Mouse (Mus musculus): ENCODE measurements at regions not wholly inside any gene's neighbourhood (a gene's known extent, or its start where the extent isn't known, plus 50 kb on each side); places are given as distances from the start of the nearest gene placed in this dataset.
"Not testable (repeated sequence)": the region's sequence is repeated elsewhere in the genome, so short reads cannot be mapped to it uniquely, and the experiment has no call there.

GRCm38 (mm10) chr12:46232359-46232758 is 586.4 kb downstream of the Nova1 start:
- ATAC-seq (ENCODE audit: insufficient number of reproducible peaks, low FRiP score, low TSS enrichment, low read depth): no peak

GRCm38 (mm10) chr12:46215328-46215727 is 603.4 kb downstream of the Nova1 start:
- WGBS: 57% methylated on average over 1 of the region's 1 CpGs
- not testable (repeated sequence) for H3K4me1 ChIP-seq; H3K9me3 ChIP-seq (replicated peaks); H3K27me3 ChIP-seq; H3K27ac ChIP-seq (replicated peaks); H3K36me3 ChIP-seq; H3K9ac ChIP-seq; H3K4me3 ChIP-seq (replicated peaks); H3K4me2 ChIP-seq (replicated peaks); ATAC-seq (ENCODE audit: insufficient number of reproducible peaks, low FRiP score, low TSS enrichment, low read depth)

More at GRCm38 (mm10) chr12:46232359-46232758, 586.4 kb downstream of the Nova1 start:
- Histone ChIP-seq H3K36me3 (no peaks in the 10 kb centered on the region), H3K4me1 (no peaks in the 10 kb centered on the region), H3K27me3 (no peaks in the 10 kb centered on the region), H3K27ac (replicated peaks) (no peak overlapping the region), H3K9me3 (replicated peaks) (no peaks in the 10 kb centered on the region), H3K4me3 (replicated peaks) (no peak overlapping the region), H3K9ac (no peak overlapping the region), H3K4me2 (replicated peaks) (no peak overlapping the region)
- WGBS: 88% methylated on average over 4 of the region's 4 CpGs

GRCm38 (mm10) chr12:46199076-46199475 is 619.7 kb downstream of the Nova1 start:
- no peak for ATAC-seq (ENCODE audit: insufficient number of reproducible peaks, low FRiP score, low TSS enrichment, low read depth)
- no peaks in the 10 kb centered on the region for H3K27me3 ChIP-seq
- H3K9ac ChIP-seq: no peak overlapping the region
- H3K9me3 ChIP-seq (replicated peaks): no peaks in the 10 kb centered on the region
- no peaks in the 10 kb centered on the region for H3K4me1 ChIP-seq
- no peak overlapping the region for H3K4me2 ChIP-seq (replicated peaks)
- no peak overlapping the region for H3K4me3 ChIP-seq (replicated peaks)
- no peak overlapping the region for H3K27ac ChIP-seq (replicated peaks)
- no peaks in the 10 kb centered on the region for H3K36me3 ChIP-seq

GRCm38 (mm10) chr12:46197482-46198101 is 621.1 kb downstream of the Nova1 start:
- no peak overlapping the region for H3K27ac ChIP-seq (replicated peaks)
- no peaks in the 10 kb centered on the region for H3K4me1 ChIP-seq
- no peaks in the 10 kb centered on the region for H3K27me3 ChIP-seq
- WGBS: 45% methylated on average over 2 of the region's 2 CpGs
- H3K4me3 ChIP-seq (replicated peaks): no peak overlapping the region
- no peak overlapping the region for H3K4me2 ChIP-seq (replicated peaks)
- H3K36me3 ChIP-seq: no peaks in the 10 kb centered on the region
- ATAC-seq (ENCODE audit: insufficient number of reproducible peaks, low FRiP score, low TSS enrichment, low read depth): no peak
- H3K9ac ChIP-seq: no peak overlapping the region
- no peaks in the 10 kb centered on the region for H3K9me3 ChIP-seq (replicated peaks)

- Histone ChIP-seq H3K27me3 (no peaks in the 10 kb centered on the region), H3K4me3 (replicated peaks) (no peak overlapping the region), H3K27ac (replicated peaks) (no peak overlapping the region), H3K9me3 (replicated peaks) (no peaks in the 10 kb centered on the region), H3K4me2 (replicated peaks) (no peak overlapping the region), H3K4me1 (no peaks in the 10 kb centered on the region), H3K9ac (no peak overlapping the region), H3K36me3 (no peaks in the 10 kb centered on the region)
- ATAC-seq (ENCODE audit: insufficient number of reproducible peaks, low FRiP score, low TSS enrichment, low read depth): no peak
- WGBS: 95% methylated on average over 1 of the region's 1 CpGs
Measured at GRCm38 (mm10) chr12:46194173-46194572, 624.6 kb downstream of the Nova1 start.
